Mouse (Mus musculus) MEL (cell line): Measurements from ENCODE around the gene Fbxl20. TPM values are rescaled to one million over a fixed set of nuclear protein-coding genes. Genes with fewer than 3 reads are reported as not detected.
A peak's percentile ranks its signal among the peaks of the same experiment; 100 is the strongest.

Source experiments
- DNase-seq: peaks from one replicate; pipeline ENCODE4 v3.0.0; 2011; ENCODE audit warnings: low read depth, low spot score
- H3K27ac ChIP-seq: 2 replicates; pipeline ENCODE4 v1.5.1; 2012; ENCODE audit warnings: low read depth, mild to moderate bottlenecking, control low read depth, low read length, moderate library complexity; ENCODE audit not compliant: control insufficient read depth
- H3K27me3 ChIP-seq, 2 experiments: fragments of 150-350 bp in 1 of 2; sonication (generic) in 1 of 2; 2 replicates each; pipeline ENCODE4 v1.6.1; 2012; ENCODE audit warnings: low read length in 2 of 2, mild to moderate bottlenecking in 2 of 2, improper control_type of control experiment in 1 of 2, moderate library complexity in 1 of 2; ENCODE audit not compliant: insufficient read depth in 2 of 2, control insufficient read depth in 1 of 2
- H3K36me3 ChIP-seq, 2 experiments: 2 replicates each; pipeline ENCODE4 v1.6.1; 2012 to 2014; ENCODE audit warnings: low read length in 2 of 2, improper control_type of control experiment in 1 of 2, inconsistent platforms in 1 of 2, mild to moderate bottlenecking in 1 of 2; ENCODE audit not compliant: insufficient read depth in 2 of 2, control insufficient read depth in 1 of 2
- H3K4me1 ChIP-seq, 2 experiments: fragments of 150-350 bp in 1 of 2; sonication (generic) in 1 of 2; 2 replicates each; pipeline ENCODE4 v1.6.1; 2012; ENCODE audit warnings: low read length in 2 of 2, improper control_type of control experiment in 1 of 2, mild to moderate bottlenecking in 1 of 2; ENCODE audit not compliant: insufficient read depth in 2 of 2, control insufficient read depth in 1 of 2
- H3K4me3 ChIP-seq, 2 experiments: fragments of 150-350 bp in 1 of 2; sonication (generic) in 1 of 2; 2 replicates each; pipeline ENCODE4 v1.5.1; 2012; ENCODE audit warnings: low read depth in 2 of 2, low read length in 2 of 2, mild to moderate bottlenecking in 2 of 2, moderate library complexity in 2 of 2, control low read depth in 1 of 2, improper control_type of control experiment in 1 of 2; ENCODE audit not compliant: control insufficient read depth in 1 of 2, insufficient read depth in 1 of 2
- H3K79me2 ChIP-seq: 2 replicates; pipeline ENCODE4 v1.6.1; 2012; ENCODE audit warnings: mild to moderate bottlenecking, low read length, moderate library complexity; ENCODE audit not compliant: control insufficient read depth, poor library complexity, insufficient read depth
- H3K9ac ChIP-seq: 2 replicates; pipeline ENCODE4 v1.6.1; 2012; ENCODE audit warnings: low read depth, mild to moderate bottlenecking, control low read depth, low read length, moderate library complexity; ENCODE audit not compliant: control insufficient read depth, poor library complexity, severe bottlenecking
- H3K9me3 ChIP-seq: fragments of 150-350 bp; sonication (generic); replicated peaks from 2 replicates; pipeline ENCODE4 v1.6.1; 2012; ENCODE audit warnings: mild to moderate bottlenecking, low read length, improper control_type of control experiment, moderate library complexity; ENCODE audit not compliant: insufficient read depth
- BHLHE40 ChIP-seq: IDR thresholded peaks from 2 replicates; pipeline ENCODE4 v1.6.1; 2012; ENCODE audit warnings: low read depth, mild to moderate bottlenecking, inconsistent platforms, low read length, improper control_type of control experiment, borderline replicate concordance
- CHD1 ChIP-seq: IDR thresholded peaks from 2 replicates; pipeline ENCODE4 v1.6.1; 2012; ENCODE audit warnings: low read depth, mild to moderate bottlenecking, inconsistent platforms, low read length, improper control_type of control experiment
- E2F4 ChIP-seq: IDR thresholded peaks from 2 replicates; pipeline ENCODE4 v1.6.1; 2011; ENCODE audit warnings: low read depth, low read length, improper control_type of control experiment, borderline replicate concordance
- EP300 ChIP-seq, 2 experiments: IDR thresholded peaks; 2 replicates each; pipeline ENCODE4 v1.6.1; 2011; ENCODE audit warnings: improper control_type of control experiment in 2 of 2, low read length in 2 of 2, low read depth in 1 of 2, mild to moderate bottlenecking in 1 of 2
- ETS1 ChIP-seq: IDR thresholded peaks from 2 replicates; pipeline ENCODE4 v1.6.1; 2012; ENCODE audit warnings: low read depth, mild to moderate bottlenecking, inconsistent platforms, low read length, improper control_type of control experiment, moderate library complexity
- GABPA ChIP-seq: IDR thresholded peaks from 2 replicates; pipeline ENCODE4 v1.6.1; 2012; ENCODE audit warnings: low read depth, mild to moderate bottlenecking, inconsistent platforms, low read length, improper control_type of control experiment, moderate library complexity
- HCFC1 ChIP-seq: IDR thresholded peaks from 2 replicates; pipeline ENCODE4 v1.6.1; 2012; ENCODE audit warnings: low read depth, mild to moderate bottlenecking, inconsistent platforms, low read length, improper control_type of control experiment, moderate library complexity
- KAT2A ChIP-seq: conservative IDR thresholded peaks from 2 replicates; pipeline ENCODE4 v1.6.1; 2012; ENCODE audit warnings: low read depth, low read length, improper control_type of control experiment, inconsistent platforms
- MAX ChIP-seq: IDR thresholded peaks from 2 replicates; pipeline ENCODE4 v1.6.1; 2011; ENCODE audit warnings: low read length, improper control_type of control experiment
- MXI1 ChIP-seq: IDR thresholded peaks from 2 replicates; pipeline ENCODE4 v1.6.1; 2011; ENCODE audit warnings: mild to moderate bottlenecking, low read depth, low read length, improper control_type of control experiment
- MYC ChIP-seq: IDR thresholded peaks from 2 replicates; pipeline ENCODE4 v1.6.1; 2011; ENCODE audit warnings: low read depth, mild to moderate bottlenecking, low read length, improper control_type of control experiment, moderate library complexity
- NELFE ChIP-seq: IDR thresholded peaks from 2 replicates; pipeline ENCODE4 v1.6.1; 2011; ENCODE audit warnings: low read depth, low read length, improper control_type of control experiment
- NRF1 ChIP-seq: IDR thresholded peaks from 2 replicates; pipeline ENCODE4 v1.6.1; 2014; ENCODE audit warnings: low read depth, mild to moderate bottlenecking, inconsistent platforms, low read length, improper control_type of control experiment, moderate library complexity; ENCODE audit not compliant: poor library complexity, insufficient read depth, severe bottlenecking
- POLR2AphosphoS2 ChIP-seq: IDR thresholded peaks from 2 replicates; pipeline ENCODE4 v1.6.1; 2011; ENCODE audit warnings: low read length, improper control_type of control experiment
- POLR2AphosphoS5 ChIP-seq: IDR thresholded peaks from 2 replicates; pipeline ENCODE4 v1.6.1; 2012; ENCODE audit warnings: low read depth, borderline replicate concordance, mild to moderate bottlenecking, inconsistent platforms, low read length, moderate library complexity, mixed read lengths
- RAD21 ChIP-seq: IDR thresholded peaks from 2 replicates; pipeline ENCODE4 v1.6.1; 2011; ENCODE audit warnings: mild to moderate bottlenecking, low read depth, low read length, improper control_type of control experiment
- SIN3A ChIP-seq: IDR thresholded peaks from 2 replicates; pipeline ENCODE4 v1.6.1; 2012; ENCODE audit warnings: low read length, improper control_type of control experiment, inconsistent platforms
- SMC3 ChIP-seq: IDR thresholded peaks from 2 replicates; pipeline ENCODE4 v1.6.1; 2011; ENCODE audit warnings: low read depth, low read length, improper control_type of control experiment
- TAL1 ChIP-seq: IDR thresholded peaks from 2 replicates; pipeline ENCODE4 v1.6.1; 2012; ENCODE audit warnings: mild to moderate bottlenecking, inconsistent platforms, low read length, moderate library complexity, mixed read lengths
- ZNF384 ChIP-seq: IDR thresholded peaks from 2 replicates; pipeline ENCODE4 v1.6.1; 2012; ENCODE audit warnings: low read depth, mild to moderate bottlenecking, inconsistent platforms, low read length, improper control_type of control experiment
- polyA plus RNA-seq, 2 experiments: library from polyadenylated mRNA; stranded (reverse) in 1 of 2; unstranded in 1 of 2; fragments of >175 nt in 1 of 2; fragments of >200 nt in 1 of 2; gene quantifications; 2 replicates each; pipeline versions ENCODE4 v1.2.1 to v1.2.4; 2012; ENCODE audit warnings: low replicate concordance in 2 of 2, low read depth in 1 of 2; ENCODE audit not compliant: insufficient read length in 2 of 2, insufficient read depth in 1 of 2, missing spikeins in 1 of 2
- total RNA-seq: library from RNA; depleted of rRNA; stranded (reverse); fragments of 300-350 nt; gene quantifications from 2 replicates; pipeline ENCODE4 v1.2.3, GENCODE M21; 2012

Gene Fbxl20
- total and polyA plus RNA-seq, 3 experiments, result 4.4 to 10.0 TPM; not detected in 1

DNA sequence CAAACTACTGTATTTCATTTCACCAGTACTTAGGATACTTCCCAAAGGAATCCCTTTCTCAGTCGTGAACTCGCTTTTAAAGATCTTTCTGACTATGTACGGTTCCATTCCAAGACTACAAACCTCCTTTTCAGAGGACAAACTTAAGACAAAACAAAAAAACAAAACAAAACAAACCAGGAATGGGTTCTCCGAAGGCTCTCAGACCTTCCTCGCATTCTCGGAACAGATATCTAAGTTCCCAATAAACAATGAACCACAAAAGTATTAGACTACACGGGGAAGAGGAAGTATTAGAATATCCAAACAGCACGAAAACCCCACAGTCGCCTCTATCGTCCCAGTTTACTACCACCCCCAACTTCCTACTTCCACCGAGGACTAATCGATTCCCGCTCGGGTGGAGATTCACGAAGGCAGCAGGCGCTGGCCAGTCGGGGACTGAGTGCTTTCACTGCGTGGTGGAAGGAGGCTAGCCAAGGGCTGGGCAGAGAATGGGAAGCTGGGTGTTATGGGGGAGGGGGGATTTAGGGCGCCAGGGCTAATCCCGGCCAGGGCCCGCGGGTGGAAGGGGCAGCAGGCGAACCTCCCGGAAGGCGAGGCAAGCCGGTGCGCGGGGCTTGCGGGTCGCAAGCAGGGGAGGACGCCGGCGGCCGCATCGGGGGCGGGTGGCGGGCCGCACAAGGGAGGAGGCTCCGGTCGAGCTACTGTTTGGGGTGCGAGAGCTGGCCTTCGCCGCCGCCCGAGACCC lies 1.5 kb downstream of the Fbxl20 start (continued):
- TF ChIP-seq SMC3, result no peak; the same call in 1 of the 2 replicates
- TF ChIP-seq E2F4, result peak; percentile 80
- peak; percentile 52; the same call in 1 of the 2 replicates for TF ChIP-seq ETS1
- TF ChIP-seq RAD21, result no peak
- TF ChIP-seq KAT2A, result peak; percentile 26; the same call in 1 of the 2 replicates
- 0 out of 2 replicates have a peak, but pooled peaks have one; percentile 21 for TF ChIP-seq ZNF384
- peak; percentile 88 for TF ChIP-seq SIN3A
- 0 out of 2 replicates have a peak, but pooled peaks have one; percentile 37 for TF ChIP-seq POLR2AphosphoS2
- TF ChIP-seq BHLHE40, result no peak
- no peak for TF ChIP-seq TAL1
- peak; percentile 66 for TF ChIP-seq HCFC1
- TF ChIP-seq NRF1, result no peak
- TF ChIP-seq MXI1, result peak; percentile 67
- no peak for TF ChIP-seq GABPA

- DNase-seq, result no peak
- Histone ChIP-seq H3K4me3 (no peak overlapping the region), H3K27ac (no peak overlapping the region), H3K4me1 (peaks cover 0 to 8% of the 10 kb centered on the region in 2 experiments; a peak in 3 of 4 replicates), H3K9me3 (no peaks in the 10 kb centered on the region), H3K79me2 (peaks cover 16% of the 10 kb centered on the region), H3K36me3 (peaks cover 0 to 11% of the 10 kb centered on the region in 2 experiments; a peak in 2 of 4 replicates), H3K9ac (no peak overlapping the region), H3K27me3 (no peaks in the 10 kb centered on the region)
- TF ChIP-seq MAX (no peak), NELFE (no peak), ETS1 (no peak), MXI1 (no peak), POLR2AphosphoS5 (no peak), MYC (no peak), CHD1 (no peak), EP300 (IDR thresholded peaks at IDR 0.05; ENCODE audit: low read depth in 1 of 2, low read length in 2 of 2) (no peak)
Measured at GRCm38 (mm10) chr11:98145856-98146255, 4.3 kb downstream of the Fbxl20 start.
